Comparison of ENCODE assay signal across 26 mouse cellular contexts in the genomic region with DNA sequence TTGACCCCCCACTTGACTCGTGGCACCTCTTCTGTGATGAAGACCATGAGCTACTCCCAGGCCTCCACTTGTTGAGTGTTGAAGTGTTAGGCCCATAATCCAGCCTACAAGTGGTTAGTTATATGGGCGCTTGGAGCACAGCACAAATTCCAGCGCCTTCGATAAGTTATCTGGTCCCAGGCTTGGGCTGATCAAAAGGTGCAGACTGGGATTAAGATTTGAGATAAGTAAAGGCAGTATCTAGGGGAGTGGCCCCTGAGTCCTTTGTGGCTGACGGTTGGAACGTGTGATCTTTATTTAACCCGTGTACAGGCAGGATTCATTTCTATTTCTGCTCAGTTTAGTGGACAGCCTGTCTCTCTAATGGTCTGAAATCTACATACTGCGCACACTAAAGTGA.
A peak's percentile ranks its signal among the peaks of the same experiment; 100 is the strongest.
DNase-seq lines count a peak whose midpoint lies in the region; ATAC-seq and TF ChIP-seq lines count a peak whose summit lies in the region.
"Had no signal": no experiment of that assay in that cellular context is flagged by ENCODE, and none has a peak within 500 bp of the region (broad histone marks: within the 10 kb centered on the region; RNA-seq: fewer than 3 reads in every experiment).

No protein-coding gene starts in this region.

- intact Hi-C loops in heart, postnatal 10 days (cut with DNase I) = no loop called here
- intact Hi-C loops in heart, postnatal 36 days (cut with DNase I) = no loop called here

- WGBS in heart, embryonic 12.5 days = 31% methylated on average over 8 of the region's 8 CpGs
- WGBS in heart, embryonic 15.5 days = 28% methylated on average over 8 of the region's 8 CpGs
- 73% methylated on average over 8 of the region's 8 CpGs for WGBS in intestine, embryonic 15.5 days
- WGBS in intestine, postnatal 0 days = 43% methylated on average over 8 of the region's 8 CpGs

- DNase-seq in heart, postnatal 10 days = no peak
- no peak for DNase-seq in heart, postnatal 36 days
- DNase-seq: adrenal gland, adult 2 months; adrenal gland, postnatal 14 days; cerebellum, adult 11 months; cerebellum, adult 2 months; cerebellum, adult 9-11 months; cerebellum, postnatal 25 days; forebrain, postnatal 0 days; gastrocnemius, adult 2 months; gastrocnemius, postnatal 14 days; heart, adult 2 months; kidney, adult 11 months; kidney, adult 8-10 months had no signal

- no peak for TF ChIP-seq CTCF in intestine, postnatal 0 days (IDR thresholded peaks at IDR 0.05; ENCODE audit: low read depth)

- H3K27me3 ChIP-seq in heart, embryonic 12.5 days (replicated peaks) = no peaks in the 10 kb centered on the region
- H3K27me3 ChIP-seq in heart, embryonic 15.5 days = no peaks in the 10 kb centered on the region
- H3K27me3 ChIP-seq in intestine, embryonic 15.5 days (replicated peaks) = no peaks in the 10 kb centered on the region
- no peaks in the 10 kb centered on the region for H3K27me3 ChIP-seq in intestine, postnatal 0 days (replicated peaks; ENCODE audit: control insufficient read depth, insufficient read depth, low read length)
- H3K27me3 ChIP-seq: embryonic facial prominence, embryonic 12.5 days; embryonic facial prominence, embryonic 15.5 days; hindbrain, embryonic 13.5 days; kidney, embryonic 15.5 days had no signal

- no peak overlapping the region for H3K9ac ChIP-seq in heart, embryonic 12.5 days
- H3K9ac ChIP-seq in heart, embryonic 15.5 days = no peak overlapping the region
- H3K9ac ChIP-seq in intestine, embryonic 15.5 days = no peak overlapping the region
- no peak overlapping the region for H3K9ac ChIP-seq in intestine, postnatal 0 days (ENCODE audit: low read depth, low read length)
- H3K9ac ChIP-seq: embryonic facial prominence, embryonic 12.5 days; embryonic facial prominence, embryonic 15.5 days; forebrain, postnatal 0 days; hindbrain, embryonic 13.5 days; kidney, embryonic 15.5 days had no signal

- H3K4me3 ChIP-seq in heart, embryonic 12.5 days = no peak overlapping the region
- H3K4me3 ChIP-seq in heart, embryonic 15.5 days = no peak overlapping the region
- no peak overlapping the region for H3K4me3 ChIP-seq in intestine, embryonic 15.5 days (replicated peaks)
- no peak overlapping the region for H3K4me3 ChIP-seq in intestine, postnatal 0 days (ENCODE audit: low read depth, low read length)
- H3K4me3 ChIP-seq: embryonic facial prominence, embryonic 12.5 days; embryonic facial prominence, embryonic 15.5 days; gastrocnemius, adult 2 months; heart, adult 2 months; hindbrain, embryonic 10.5 days; hindbrain, embryonic 13.5 days; kidney, embryonic 15.5 days had no signal

- H3K36me3 ChIP-seq in heart, embryonic 12.5 days = no peaks in the 10 kb centered on the region
- H3K36me3 ChIP-seq in heart, embryonic 15.5 days = no peaks in the 10 kb centered on the region
- no peaks in the 10 kb centered on the region for H3K36me3 ChIP-seq in intestine, embryonic 15.5 days
- H3K36me3 ChIP-seq in intestine, postnatal 0 days (ENCODE audit: control insufficient read depth, insufficient read depth) = no peaks in the 10 kb centered on the region
- H3K36me3 ChIP-seq: embryonic facial prominence, embryonic 12.5 days; embryonic facial prominence, embryonic 15.5 days; hindbrain, embryonic 10.5 days; hindbrain, embryonic 13.5 days; kidney, embryonic 15.5 days had no signal

- no peaks in the 10 kb centered on the region for H3K9me3 ChIP-seq in heart, embryonic 12.5 days (replicated peaks)
- no peaks in the 10 kb centered on the region for H3K9me3 ChIP-seq in heart, embryonic 15.5 days (replicated peaks)
- H3K9me3 ChIP-seq in intestine, embryonic 15.5 days = no peaks in the 10 kb centered on the region
- no peaks in the 10 kb centered on the region for H3K9me3 ChIP-seq in intestine, postnatal 0 days (ENCODE audit: control insufficient read depth)
- H3K9me3 ChIP-seq: embryonic facial prominence, embryonic 12.5 days; embryonic facial prominence, embryonic 15.5 days; hindbrain, embryonic 10.5 days; hindbrain, embryonic 13.5 days; kidney, embryonic 15.5 days had no signal

- H3K4me1 ChIP-seq in heart, embryonic 12.5 days (replicated peaks) = peaks cover 12% of the 10 kb centered on the region; the same call in 1 of the 2 replicates
- peaks cover 12% of the 10 kb centered on the region for H3K4me1 ChIP-seq in heart, embryonic 15.5 days (replicated peaks)
- H3K4me1 ChIP-seq in intestine, embryonic 15.5 days (replicated peaks) = no peaks in the 10 kb centered on the region
- no peaks in the 10 kb centered on the region for H3K4me1 ChIP-seq in intestine, postnatal 0 days (replicated peaks; ENCODE audit: control insufficient read depth, insufficient read depth, low read length)
- H3K4me1 ChIP-seq: embryonic facial prominence, embryonic 12.5 days; embryonic facial prominence, embryonic 15.5 days; hindbrain, embryonic 10.5 days; hindbrain, embryonic 13.5 days; kidney, embryonic 15.5 days had no signal

- H3K27ac ChIP-seq in heart, embryonic 12.5 days (ENCODE audit: poor library complexity, severe bottlenecking) = peak overlapping the region; percentile 74
- peak overlapping the region; percentile 84 for H3K27ac ChIP-seq in heart, embryonic 15.5 days
- H3K27ac ChIP-seq in intestine, embryonic 15.5 days = no peak overlapping the region
- no peak overlapping the region for H3K27ac ChIP-seq in intestine, postnatal 0 days (ENCODE audit: low read depth, low read length)
- H3K27ac ChIP-seq: embryonic facial prominence, embryonic 12.5 days; embryonic facial prominence, embryonic 15.5 days; gastrocnemius, adult 2 months; heart, adult 2 months; hindbrain, embryonic 10.5 days; hindbrain, embryonic 13.5 days; kidney, embryonic 15.5 days had no signal

- H3K4me2 ChIP-seq in heart, embryonic 12.5 days = 0 out of 2 replicates have a peak overlapping the region, but pooled peaks have one; percentile 16
- H3K4me2 ChIP-seq in heart, embryonic 15.5 days = peak overlapping the region; percentile 24; the same call in 1 of the 2 replicates
- H3K4me2 ChIP-seq in intestine, embryonic 15.5 days (replicated peaks) = no peak overlapping the region
- no peak overlapping the region for H3K4me2 ChIP-seq in intestine, postnatal 0 days (replicated peaks; ENCODE audit: low read depth)
- H3K4me2 ChIP-seq: embryonic facial prominence, embryonic 12.5 days; embryonic facial prominence, embryonic 15.5 days; hindbrain, embryonic 13.5 days; kidney, embryonic 15.5 days had no signal

- ATAC-seq in heart, embryonic 12.5 days (ENCODE audit: insufficient number of reproducible peaks, low FRiP score) = peak; percentile 79
- ATAC-seq in heart, embryonic 15.5 days (replicated peaks; ENCODE audit: insufficient number of reproducible peaks, insufficient read depth, low FRiP score, low read depth) = peak; percentile 87
- ATAC-seq in intestine, embryonic 15.5 days = peak; percentile 39; the same call in 1 of the 2 replicates
- ATAC-seq in intestine, postnatal 0 days = no peak
- ATAC-seq: CD4-positive, CD25-positive, alpha-beta regulatory T cell, adult 4 months; forebrain, embryonic 14.5 days; forebrain, postnatal 0 days; hindbrain, embryonic 16.5 days had no signal

Comparison
In these comparisons a context has a peak if more than half of its experiments do, and no peak if none do; other contexts are left out.
1. H3K27ac ChIP-seq: peak in heart, embryonic 12.5 days (single experiment) and heart, embryonic 15.5 days (single experiment); none in intestine, embryonic 15.5 days (single experiment) and intestine, postnatal 0 days (single experiment).
2. H3K4me2 ChIP-seq: peak in heart, embryonic 12.5 days (single experiment) and heart, embryonic 15.5 days (single experiment); none in intestine, embryonic 15.5 days (single experiment) and intestine, postnatal 0 days (single experiment).